Mouse (Mus musculus): ENCODE measurements around the gene Prkacb. TPM values are rescaled to one million over a fixed set of nuclear protein-coding genes. Genes with fewer than 3 reads are reported as not detected.

Prkacb gene
- polyA plus RNA-seq, 1 experiment, result 15.1 TPM

GRCm38 (mm10) chr3:146712305-146712704 is 100.5 kb downstream of the Prkacb start:
- Histone ChIP-seq H3K79me2 (ENCODE audit: control insufficient read depth, insufficient read depth) (no peaks in the 10 kb centered on the region), H3K4me3 (ENCODE audit: insufficient read depth, poor library complexity, severe bottlenecking) (no peak overlapping the region), H3K79me3 (ENCODE audit: low read depth) (no peaks in the 10 kb centered on the region), H3K36me3 (ENCODE audit: control insufficient read depth, insufficient read depth) (no peaks in the 10 kb centered on the region), H3K27me3 (ENCODE audit: control insufficient read depth, insufficient read depth, insufficient read length) (no peaks in the 10 kb centered on the region), H3ac (ENCODE audit: control insufficient read depth, insufficient read length, low read depth) (no peak overlapping the region)
- TF ChIP-seq CEBPB (IDR thresholded peaks at IDR 0.05; ENCODE audit: low read depth), result no peak
- no peak for TF ChIP-seq CTCF (IDR thresholded peaks at IDR 0.05; ENCODE audit: control insufficient read depth, insufficient read depth, insufficient read length)
- TF ChIP-seq FOSL1 (IDR thresholded peaks at IDR 0.05; ENCODE audit: insufficient read depth, low read length, poor library complexity, severe bottlenecking), result no peak
- no peak for TF ChIP-seq MAX (IDR thresholded peaks at IDR 0.05)
- TF ChIP-seq USF1 (IDR thresholded peaks at IDR 0.05; ENCODE audit: low read depth), result no peak
- no peak for TF ChIP-seq MYOG (IDR thresholded peaks at IDR 0.05; ENCODE audit: control insufficient read depth, extremely low read depth, insufficient read length)
- TF ChIP-seq MYOD1 (IDR thresholded peaks at IDR 0.05; ENCODE audit: control insufficient read depth, insufficient read length, low read depth), result no peak

- Histone ChIP-seq H3K79me3 (ENCODE audit: low read depth) (no peaks in the 10 kb centered on the region), H3ac (ENCODE audit: control insufficient read depth, insufficient read length, low read depth) (no peak overlapping the region), H3K79me2 (ENCODE audit: control insufficient read depth, insufficient read depth) (no peaks in the 10 kb centered on the region), H3K27me3 (ENCODE audit: control insufficient read depth, insufficient read depth, insufficient read length) (no peaks in the 10 kb centered on the region), H3K36me3 (ENCODE audit: control insufficient read depth, insufficient read depth) (no peaks in the 10 kb centered on the region), H3K4me3 (ENCODE audit: insufficient read depth, poor library complexity, severe bottlenecking) (no peak overlapping the region)
- TF ChIP-seq MYOD1 (IDR thresholded peaks at IDR 0.05; ENCODE audit: control insufficient read depth, insufficient read length, low read depth) (no peak), CEBPB (IDR thresholded peaks at IDR 0.05; ENCODE audit: low read depth) (no peak)
Measured at GRCm38 (mm10) chr3:146711559-146711958, 101.2 kb downstream of the Prkacb start.

- H3K79me3 ChIP-seq (ENCODE audit: low read depth), result no peaks in the 10 kb centered on the region
- H3K79me2 ChIP-seq (ENCODE audit: control insufficient read depth, insufficient read depth), result no peaks in the 10 kb centered on the region
- no peaks in the 10 kb centered on the region for H3K27me3 ChIP-seq (ENCODE audit: control insufficient read depth, insufficient read depth, insufficient read length)
- H3K36me3 ChIP-seq (ENCODE audit: control insufficient read depth, insufficient read depth), result no peaks in the 10 kb centered on the region
- H3ac ChIP-seq (ENCODE audit: control insufficient read depth, insufficient read length, low read depth), result no peak overlapping the region
- no peak overlapping the region for H3K4me3 ChIP-seq (ENCODE audit: insufficient read depth, poor library complexity, severe bottlenecking)
- no peak for TF ChIP-seq CTCF (IDR thresholded peaks at IDR 0.05; ENCODE audit: control insufficient read depth, insufficient read depth, insufficient read length)
- TF ChIP-seq MAX (IDR thresholded peaks at IDR 0.05), result no peak
- TF ChIP-seq MYOG (IDR thresholded peaks at IDR 0.05; ENCODE audit: control insufficient read depth, extremely low read depth, insufficient read length), result no peak
- no peak for TF ChIP-seq CEBPB (IDR thresholded peaks at IDR 0.05; ENCODE audit: low read depth)
- TF ChIP-seq MYOD1 (IDR thresholded peaks at IDR 0.05; ENCODE audit: control insufficient read depth, insufficient read length, low read depth), result no peak
- TF ChIP-seq FOSL1 (IDR thresholded peaks at IDR 0.05; ENCODE audit: insufficient read depth, low read length, poor library complexity, severe bottlenecking), result no peak
- no peak for TF ChIP-seq USF1 (IDR thresholded peaks at IDR 0.05; ENCODE audit: low read depth)
Measured at GRCm38 (mm10) chr3:146711084-146711483, 101.7 kb downstream of the Prkacb start.

GRCm38 (mm10) chr3:146709086-146709485 is 103.7 kb downstream of the Prkacb start:
- no peaks in the 10 kb centered on the region for H3K36me3 ChIP-seq (ENCODE audit: control insufficient read depth, insufficient read depth)
- no peaks in the 10 kb centered on the region for H3K79me3 ChIP-seq (ENCODE audit: low read depth)
- no peaks in the 10 kb centered on the region for H3K79me2 ChIP-seq (ENCODE audit: control insufficient read depth, insufficient read depth)
- no peaks in the 10 kb centered on the region for H3K27me3 ChIP-seq (ENCODE audit: control insufficient read depth, insufficient read depth, insufficient read length)
- no peak overlapping the region for H3ac ChIP-seq (ENCODE audit: control insufficient read depth, insufficient read length, low read depth)
- TF ChIP-seq USF1 (IDR thresholded peaks at IDR 0.05; ENCODE audit: low read depth), result no peak
- no peak for TF ChIP-seq CTCF (IDR thresholded peaks at IDR 0.05; ENCODE audit: control insufficient read depth, insufficient read depth, insufficient read length)
- TF ChIP-seq CEBPB (IDR thresholded peaks at IDR 0.05; ENCODE audit: low read depth), result no peak
- TF ChIP-seq FOSL1 (IDR thresholded peaks at IDR 0.05; ENCODE audit: insufficient read depth, low read length, poor library complexity, severe bottlenecking), result no peak
- no peak for TF ChIP-seq MYOD1 (IDR thresholded peaks at IDR 0.05; ENCODE audit: control insufficient read depth, insufficient read length, low read depth)
- no peak for TF ChIP-seq MYOG (IDR thresholded peaks at IDR 0.05; ENCODE audit: control insufficient read depth, extremely low read depth, insufficient read length)
- no peak for TF ChIP-seq MAX (IDR thresholded peaks at IDR 0.05)
- H3K4me3 ChIP-seq (ENCODE audit: insufficient read depth, poor library complexity, severe bottlenecking), result no peak overlapping the region

- Histone ChIP-seq H3K79me3 (ENCODE audit: low read depth) (no peaks in the 10 kb centered on the region), H3ac (ENCODE audit: control insufficient read depth, insufficient read length, low read depth) (no peak overlapping the region), H3K36me3 (ENCODE audit: control insufficient read depth, insufficient read depth) (no peaks in the 10 kb centered on the region), H3K4me3 (ENCODE audit: insufficient read depth, poor library complexity, severe bottlenecking) (no peak overlapping the region), H3K79me2 (ENCODE audit: control insufficient read depth, insufficient read depth) (no peaks in the 10 kb centered on the region), H3K27me3 (ENCODE audit: control insufficient read depth, insufficient read depth, insufficient read length) (no peaks in the 10 kb centered on the region)
- no peak for TF ChIP-seq MYOD1 (IDR thresholded peaks at IDR 0.05; ENCODE audit: control insufficient read depth, insufficient read length, low read depth)
Measured at GRCm38 (mm10) chr3:146708381-146708780, 104.4 kb downstream of the Prkacb start.

GRCm38 (mm10) chr3:146704099-146704498 is 108.7 kb downstream of the Prkacb start:
- no peaks in the 10 kb centered on the region for H3K79me2 ChIP-seq (ENCODE audit: control insufficient read depth, insufficient read depth)
- TF ChIP-seq CTCF (IDR thresholded peaks at IDR 0.05; ENCODE audit: control insufficient read depth, insufficient read depth, insufficient read length), result no peak
- H3K27me3 ChIP-seq (ENCODE audit: control insufficient read depth, insufficient read depth, insufficient read length), result no peaks in the 10 kb centered on the region
- no peaks in the 10 kb centered on the region for H3K36me3 ChIP-seq (ENCODE audit: control insufficient read depth, insufficient read depth)
- no peak overlapping the region for H3ac ChIP-seq (ENCODE audit: control insufficient read depth, insufficient read length, low read depth)
- H3K4me3 ChIP-seq (ENCODE audit: insufficient read depth, poor library complexity, severe bottlenecking), result no peak overlapping the region
- no peaks in the 10 kb centered on the region for H3K79me3 ChIP-seq (ENCODE audit: low read depth)

All from C2C12 (cell line).